Mouse (Mus musculus) right cerebral cortex, adult 18-20 months (tissue): ENCODE results near the gene Rbm19.
"Not testable (repeated sequence)": the region's sequence is repeated elsewhere in the genome, so short reads cannot be mapped to it uniquely, and the experiment has no call there.

Experiments
- DNase-seq: peaks from one replicate; pipeline ENCODE4 v3.0.0; 2022; ENCODE audit warnings: mixed read lengths

Gene Rbm19

GRCm38 (mm10) chr5:120116261-120117050 is at the start of gene Rbm19:
Gene Rbm19 (plus strand): TSS chr5:120116465.
- DNase-seq: peak; percentile 94

DNA sequence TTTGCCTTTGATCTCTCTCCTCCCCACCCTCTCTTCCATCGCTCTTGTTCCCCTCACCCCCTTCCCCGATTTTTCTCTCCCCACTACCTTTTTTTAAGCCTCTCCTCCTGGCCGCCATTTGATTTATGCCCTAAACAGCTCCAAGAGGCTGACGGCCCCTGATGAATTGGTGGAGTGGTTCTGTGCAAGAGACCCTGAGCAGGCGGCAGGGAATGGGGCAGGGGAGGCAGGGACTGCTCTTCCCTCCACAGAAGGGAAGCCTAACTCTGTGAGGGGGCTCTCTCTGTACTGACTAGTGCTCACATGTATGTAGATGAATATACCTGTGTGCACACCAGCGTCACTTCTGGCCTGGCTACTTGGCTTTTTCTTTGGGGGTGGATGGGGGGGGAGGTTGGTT is 49.0 kb upstream of the Rbm19 start:
- no peak for DNase-seq

GRCm38 (mm10) chr5:120074101-120074500 is 42.2 kb upstream of the Rbm19 start:
- DNase-seq: no peak

DNA sequence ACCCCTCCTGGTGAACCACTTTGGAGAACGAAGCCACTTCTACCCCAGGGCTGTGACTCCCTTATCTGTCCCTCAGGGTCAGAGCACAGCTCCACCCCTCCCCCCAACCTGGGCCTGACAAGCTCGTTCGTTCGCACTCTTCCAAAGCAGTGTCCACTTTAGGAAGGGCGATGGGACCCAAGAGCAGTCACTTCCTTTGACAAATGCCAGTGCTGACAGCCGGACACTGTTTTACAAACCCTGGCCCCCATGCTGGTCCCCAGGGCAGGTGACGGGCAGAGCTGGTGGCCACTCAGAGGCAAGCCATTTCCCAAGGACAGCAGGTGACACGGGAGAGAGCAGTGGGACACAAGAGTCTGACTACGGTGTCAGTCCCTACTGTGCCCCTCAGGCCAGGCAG is 36.2 kb upstream of the Rbm19 start:
- DNase-seq: no peak

- no peak for DNase-seq
These were observed 35.8 kb upstream of the Rbm19 start for GRCm38 (mm10) chr5:120080468-120080867.

GRCm38 (mm10) chr5:120088561-120088960 is 27.7 kb upstream of the Rbm19 start:
- DNase-seq: peak; percentile 86

- DNase-seq: no peak
These were observed 21.7 kb upstream of the Rbm19 start for GRCm38 (mm10) chr5:120094602-120095001.

DNA sequence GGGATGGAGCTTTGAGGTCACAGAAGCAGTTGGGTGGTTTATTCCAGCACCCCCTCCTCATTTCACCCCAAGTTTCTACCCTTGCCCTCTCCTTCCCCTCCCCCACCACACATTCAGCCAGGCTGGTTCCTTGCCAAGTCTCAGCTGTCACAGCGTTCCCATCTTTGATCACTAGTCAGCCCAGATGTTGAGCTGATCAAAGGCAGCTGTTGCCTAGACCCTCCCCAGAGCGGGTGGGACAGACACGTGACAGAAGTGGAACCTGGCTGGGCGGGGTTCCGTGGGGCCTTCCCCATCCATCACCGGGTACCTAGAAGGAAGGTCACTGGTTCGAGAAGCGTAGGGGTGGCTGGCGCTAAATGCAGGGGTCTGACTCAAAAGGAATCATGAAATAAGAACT is 19.2 kb upstream of the Rbm19 start:
- no peak for DNase-seq

GRCm38 (mm10) chr5:120100814-120101213 is 15.5 kb upstream of the Rbm19 start:
- no peak for DNase-seq

DNA sequence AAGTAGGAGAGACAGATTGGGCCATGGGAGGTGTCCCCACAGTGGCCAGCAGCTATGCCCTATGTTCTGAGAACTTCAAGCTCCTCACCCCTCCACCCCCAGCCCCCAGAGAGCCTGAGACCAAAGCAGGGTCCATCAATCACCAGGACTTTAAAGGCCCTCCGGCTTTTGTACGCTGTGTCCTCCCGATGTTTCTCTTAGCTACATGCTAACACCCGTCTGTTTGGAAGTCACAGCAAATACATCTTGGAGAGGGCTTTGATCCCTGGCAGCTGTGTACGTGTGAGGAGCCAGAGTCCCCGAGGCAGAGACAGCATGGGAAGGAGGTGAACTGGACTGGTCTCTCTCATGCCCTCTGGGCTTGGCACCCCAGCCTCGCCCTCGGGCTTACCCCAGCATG is 14.2 kb upstream of the Rbm19 start:
- DNase-seq: no peak

DNA sequence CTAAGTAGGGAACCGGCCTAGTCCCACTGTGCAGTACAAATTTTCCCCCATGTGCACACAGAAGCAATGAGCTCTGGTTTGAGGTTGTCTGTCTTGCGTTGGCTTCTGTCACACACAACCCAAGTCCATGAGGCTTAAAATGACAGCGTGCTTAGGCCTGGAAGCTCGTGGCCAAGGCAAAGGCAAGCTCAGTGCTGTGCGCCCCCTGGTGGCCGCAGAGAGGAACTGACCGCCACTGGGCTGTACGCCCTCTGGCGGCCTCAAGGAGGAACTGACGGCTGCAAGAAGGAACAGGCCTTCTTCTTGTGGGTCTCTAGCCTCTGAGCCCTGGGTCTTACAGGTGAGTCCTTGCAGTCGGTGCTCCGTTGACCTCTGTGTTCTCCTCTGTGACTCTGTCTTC is 13.5 kb upstream of the Rbm19 start:
- peak; percentile 29 for DNase-seq

DNA sequence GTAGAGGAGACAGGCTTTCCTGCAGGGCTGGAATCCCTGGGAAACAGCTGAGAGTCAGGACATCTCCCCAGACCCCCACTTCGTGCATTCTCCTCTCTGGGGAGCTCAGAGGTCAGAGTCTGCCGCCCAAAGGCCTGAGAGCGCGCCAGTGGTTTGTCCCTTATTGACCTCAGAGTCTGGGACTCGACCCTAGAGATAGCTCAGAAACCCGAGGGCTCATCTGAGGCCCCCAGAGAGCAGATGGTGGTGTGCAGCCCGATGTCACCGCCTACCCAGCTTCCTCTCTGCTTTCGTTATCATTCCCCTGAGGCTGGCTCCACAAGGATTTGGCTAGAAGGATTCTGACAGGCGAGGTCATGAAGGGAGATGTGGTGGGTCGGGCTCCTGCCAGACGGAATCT is 12.8 kb upstream of the Rbm19 start:
- DNase-seq: no peak

DNA sequence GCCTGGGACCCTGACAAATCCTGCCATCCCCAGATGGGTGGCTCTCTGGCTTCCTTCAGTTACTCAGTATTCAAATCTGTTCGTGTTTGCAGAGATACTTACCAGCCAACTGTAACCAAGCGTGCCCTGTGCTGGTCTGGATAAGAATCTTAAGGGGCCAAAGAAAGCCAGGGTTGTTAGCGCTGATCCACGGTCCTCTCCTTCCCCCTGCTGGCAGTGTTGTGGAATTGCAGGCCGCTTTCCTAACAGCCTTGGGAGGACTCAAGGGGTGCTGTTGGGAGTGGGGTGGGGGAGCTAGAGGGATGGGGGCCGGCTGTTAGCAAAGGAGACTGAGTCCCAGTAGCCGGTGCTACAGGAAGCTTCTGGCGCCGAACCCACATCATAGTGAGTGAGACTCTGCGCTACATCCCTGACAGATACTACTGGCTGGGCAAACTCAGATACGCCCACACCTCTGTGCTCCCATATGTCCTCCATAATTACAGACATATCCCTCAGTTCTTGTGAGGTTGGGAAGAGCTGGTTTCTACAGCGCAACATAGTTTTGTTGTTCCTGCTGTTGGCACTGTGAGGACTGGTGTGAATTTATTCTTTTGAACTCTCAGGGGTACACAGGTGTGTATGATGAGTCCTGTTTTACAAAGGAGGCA is 9.7 kb upstream of the Rbm19 start:
- DNase-seq: peak; percentile 17

DNA sequence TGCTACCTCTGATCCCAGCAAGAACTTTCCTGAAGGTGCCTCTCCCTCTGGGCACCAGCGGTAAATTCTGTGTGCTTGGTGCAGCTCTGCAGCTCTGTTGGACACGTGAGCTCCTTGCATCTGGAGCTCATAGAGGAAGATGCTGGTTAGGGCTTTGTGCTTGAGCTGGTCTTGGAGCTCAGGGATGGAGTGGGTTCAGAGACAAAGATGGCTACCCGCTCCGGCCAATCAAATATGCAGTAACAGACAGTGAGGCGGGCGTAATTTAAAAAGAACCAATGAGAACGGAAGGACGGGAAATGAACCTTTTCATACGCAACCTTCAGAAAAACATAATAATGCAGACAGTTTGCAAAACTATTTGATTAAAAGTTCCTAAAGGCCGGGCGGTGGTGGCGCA is 1.9 kb upstream of the Rbm19 start:
- no peak for DNase-seq

- DNase-seq: not testable (repeated sequence)
These were observed 896 bp downstream of the Rbm19 start for GRCm38 (mm10) chr5:120117161-120117560.

DNA sequence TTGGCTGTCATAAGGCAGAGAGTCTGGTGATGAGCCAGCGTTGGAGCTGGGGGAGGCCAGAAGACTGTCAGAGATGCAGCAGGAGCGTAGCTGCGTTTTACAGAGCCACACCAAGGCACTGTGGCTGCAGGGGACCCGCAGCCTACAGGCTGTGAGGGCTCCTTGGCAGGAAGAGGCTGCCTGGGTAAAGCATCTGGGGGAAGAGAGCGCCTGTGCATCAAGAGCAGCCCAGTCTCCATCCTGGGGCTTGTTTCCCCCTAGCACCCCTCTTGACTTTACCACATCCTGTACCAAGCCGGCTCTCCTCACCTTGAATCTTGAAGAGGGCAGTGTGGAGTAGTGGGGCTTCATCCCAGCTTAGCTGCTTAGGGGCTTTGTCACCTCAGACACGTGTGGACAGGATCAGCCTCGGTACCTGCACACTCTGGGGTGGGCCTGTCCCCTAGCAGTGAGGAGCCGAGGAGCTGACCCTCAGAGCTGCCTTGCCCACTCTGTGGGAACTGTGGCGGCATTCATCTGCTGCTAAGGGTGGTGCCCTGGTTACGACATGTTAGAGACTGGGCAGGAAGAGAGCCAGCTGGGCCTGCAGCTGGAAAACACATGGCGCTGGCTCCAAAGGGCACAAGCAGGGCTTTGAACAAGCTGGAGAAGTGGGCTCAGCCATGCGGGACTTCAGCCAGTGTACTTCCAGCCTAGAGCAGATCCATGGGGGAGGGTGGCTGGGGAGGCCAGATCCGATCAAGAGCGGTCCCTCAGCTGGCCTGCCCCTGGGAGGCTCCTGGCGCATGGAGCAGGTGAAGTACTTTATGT is 8.8 kb downstream of the Rbm19 start:
- DNase-seq: no peak

DNA sequence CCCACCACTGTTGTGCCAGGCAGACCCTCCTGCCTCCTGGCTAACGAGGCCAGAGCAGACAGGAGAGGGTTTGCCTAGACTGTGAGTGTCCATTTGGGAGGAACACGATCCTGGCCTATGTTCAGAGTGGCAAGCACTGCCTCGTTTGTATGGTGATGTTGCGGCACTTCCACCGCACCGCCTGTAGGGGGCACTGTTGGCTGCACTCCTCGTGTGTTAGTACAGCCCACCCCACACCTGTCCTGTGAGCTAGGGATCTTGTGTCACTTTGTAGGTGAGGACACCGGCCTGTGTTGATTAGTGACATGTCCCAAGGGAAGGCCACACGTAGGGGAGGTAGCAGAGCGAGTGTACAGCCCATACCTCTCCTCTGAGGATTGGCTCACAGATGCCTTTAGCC is 11.4 kb downstream of the Rbm19 start:
- DNase-seq: no peak

DNA sequence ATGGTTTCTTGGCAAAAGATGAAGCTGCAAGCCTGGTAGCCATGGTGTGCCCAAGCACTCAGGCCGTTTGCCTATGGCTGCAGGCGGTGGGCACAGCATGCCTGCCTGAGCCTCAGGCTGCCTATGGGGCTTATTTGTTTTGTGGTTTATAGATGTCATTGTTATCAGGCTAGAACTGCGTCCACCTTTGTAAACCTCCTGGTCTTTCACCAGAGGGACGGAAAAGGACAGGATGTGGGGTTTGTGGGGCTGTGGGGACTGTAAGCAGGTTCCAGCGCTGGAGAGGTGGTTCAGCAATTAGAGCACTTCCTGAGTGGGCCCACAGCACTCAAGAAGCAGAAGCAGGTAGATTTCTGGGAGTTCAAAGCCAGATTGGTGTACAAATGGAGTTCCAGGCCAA is 12.2 kb downstream of the Rbm19 start:
- DNase-seq: no peak

GRCm38 (mm10) chr5:120129070-120129469 is 12.8 kb downstream of the Rbm19 start:
- DNase-seq: no peak

DNA sequence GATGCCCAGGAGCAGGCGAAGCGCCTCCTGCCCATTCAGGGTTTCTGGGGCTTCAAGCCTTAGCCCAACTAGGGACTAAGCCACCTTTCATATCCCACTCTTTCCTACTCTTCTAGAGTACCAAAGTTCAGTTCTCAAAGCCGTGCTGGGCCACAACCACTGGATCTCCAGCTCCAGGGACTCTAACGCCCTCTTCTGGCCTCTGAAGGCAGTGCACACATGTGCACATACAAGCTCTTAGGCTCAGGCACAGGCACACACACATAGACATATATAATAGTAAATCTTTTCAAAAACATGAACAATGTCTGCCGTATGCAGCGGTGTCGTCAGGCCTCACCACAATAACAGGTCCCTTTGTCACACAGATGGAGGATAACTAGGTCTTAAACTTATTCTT is 13.5 kb downstream of the Rbm19 start:
- no peak for DNase-seq

DNA sequence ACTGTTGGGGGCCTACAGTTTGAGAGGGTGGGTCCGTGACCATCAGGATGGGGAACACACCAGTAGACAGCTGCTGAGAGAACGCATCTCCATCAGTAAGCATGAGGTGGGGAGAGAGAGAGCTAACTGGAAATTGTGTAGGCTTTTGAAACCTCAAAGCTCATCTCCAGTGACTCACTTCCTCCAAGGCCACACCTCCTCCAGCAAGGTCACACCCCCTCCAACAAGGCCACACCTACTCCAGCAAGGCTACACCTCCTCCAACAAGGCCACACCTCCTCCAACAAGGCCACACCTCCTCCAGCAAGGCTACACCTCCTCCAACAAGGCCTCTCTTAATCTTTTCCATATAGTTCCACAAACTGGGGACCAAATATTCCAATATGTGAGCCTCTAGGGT is 13.9 kb downstream of the Rbm19 start:
- DNase-seq: no peak

GRCm38 (mm10) chr5:120131600-120131999 is 15.3 kb downstream of the Rbm19 start:
- DNase-seq: no peak

DNA sequence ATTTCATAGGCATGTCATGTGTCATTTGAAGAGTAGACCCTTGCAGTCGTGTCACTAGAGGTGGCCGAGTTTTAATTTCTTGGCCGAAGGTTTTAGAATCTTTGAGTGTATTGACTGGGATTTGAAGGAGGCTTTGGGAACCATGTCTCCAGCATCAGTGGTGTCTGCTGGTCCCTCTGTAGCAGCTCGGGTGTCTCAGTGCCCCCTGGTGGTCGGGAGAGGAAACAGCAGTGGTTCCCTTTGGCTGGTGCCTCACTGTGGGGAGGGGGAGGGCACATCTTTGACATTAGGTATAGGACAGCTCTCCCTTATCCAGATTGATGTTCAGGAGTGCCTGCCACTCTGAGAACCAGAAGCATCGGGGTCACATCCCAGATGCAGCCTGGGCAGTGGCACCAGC is 17.7 kb downstream of the Rbm19 start:
- DNase-seq: peak; percentile 43

DNA sequence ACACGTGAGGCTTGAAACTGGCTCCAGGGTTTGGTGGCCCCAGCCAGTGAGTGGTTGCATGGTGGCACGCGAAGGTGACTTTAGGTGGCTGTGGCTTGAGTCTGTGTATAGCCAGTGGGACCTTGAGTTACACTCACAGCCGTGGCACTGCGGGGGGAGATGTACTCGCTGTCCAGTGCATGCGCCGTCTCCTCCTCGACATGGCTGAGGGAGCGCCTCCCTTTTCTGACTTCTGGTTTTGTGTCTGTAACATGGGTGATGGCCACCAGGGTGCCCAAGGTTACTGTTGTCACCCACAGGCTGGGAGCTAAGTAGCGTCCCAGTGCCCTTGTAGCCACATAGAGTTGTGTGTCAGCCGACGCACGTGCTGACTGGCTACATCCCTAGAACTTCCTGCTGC is 19.1 kb downstream of the Rbm19 start:
- no peak for DNase-seq
